8 mouse cellular contexts compared by ENCODE assay signal in the genomic region with DNA sequence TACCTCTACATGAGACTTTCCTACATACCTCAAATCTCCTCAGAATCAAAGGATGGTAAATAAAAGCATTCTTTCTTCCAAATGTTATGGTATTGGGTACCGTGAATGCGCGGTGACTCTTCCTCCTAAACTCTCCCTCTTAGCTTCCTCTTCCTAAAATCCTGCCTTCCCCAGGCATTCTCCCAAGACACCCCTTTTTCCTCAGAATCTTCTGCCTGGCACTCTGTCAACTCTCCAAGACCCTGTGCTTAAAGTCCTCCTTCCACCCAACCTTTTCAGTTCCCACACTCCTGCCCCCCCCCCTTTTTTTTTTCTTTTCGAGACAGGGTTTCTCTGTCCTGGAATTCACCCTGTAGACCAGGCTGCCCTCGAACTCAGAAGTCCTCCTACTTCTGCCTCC. TPM values are rescaled to one million over a fixed set of nuclear protein-coding genes. Genes with fewer than 3 reads are reported as not detected.
DNase-seq lines count a peak whose midpoint lies in the region; ATAC-seq and TF ChIP-seq lines count a peak whose summit lies in the region.

No protein-coding gene starts in this region.

- intact Hi-C loops in gastrocnemius, adult 2 months (cut with DNase I), result no loop called here
- intact Hi-C loops in gastrocnemius, postnatal 14 days (cut with DNase I; ENCODE audit: low total_unique reads), result no loop called here

- H3K4me3 ChIP-seq in gastrocnemius, adult 2 months, result peak overlapping the region; percentile 50
- H3K4me3 ChIP-seq in neural tube, embryonic 11.5 days (ENCODE audit: low read depth, low read length), result no peak overlapping the region; the same call in 1 of the 2 replicates
- H3K4me3 ChIP-seq in liver, embryonic 12.5 days, result peak overlapping the region; percentile 93

- H3K36me3 ChIP-seq in neural tube, embryonic 11.5 days (ENCODE audit: control insufficient read depth, insufficient read depth, low read length), result peaks cover 21% of the 10 kb centered on the region
- peaks cover 32% of the 10 kb centered on the region for H3K36me3 ChIP-seq in liver, embryonic 12.5 days

- TF ChIP-seq CTCF in gastrocnemius, adult 2 months (IDR thresholded peaks at IDR 0.05), result no peak

- DNase-seq in gastrocnemius, adult 2 months, result no peak
- no peak for DNase-seq in gastrocnemius, postnatal 14 days
- DNase-seq in neural tube, embryonic 11.5 days (ENCODE audit: low spot score), result no peak
- no peak for DNase-seq in neural tube, embryonic 10.5 days (ENCODE audit: extremely low spot score, low spot score)
- DNase-seq in urinary bladder, postnatal 10 days (ENCODE audit: low spot score), result no peak
- no peak for DNase-seq in MN1 (ENCODE audit: low spot score)
- DNase-seq in yolk sac, embryonic 10.5 days (ENCODE audit: low spot score), result no peak

- H3K9ac ChIP-seq in neural tube, embryonic 11.5 days (ENCODE audit: low read length), result no peak overlapping the region
- no peak overlapping the region for H3K9ac ChIP-seq in liver, embryonic 12.5 days

- H3K27ac ChIP-seq in gastrocnemius, adult 2 months, result 0 out of 2 replicates have a peak overlapping the region, but pooled peaks have one; percentile 9
- H3K27ac ChIP-seq in neural tube, embryonic 11.5 days (ENCODE audit: low read depth, low read length), result no peak overlapping the region
- H3K27ac ChIP-seq in liver, embryonic 12.5 days, result no peak overlapping the region

- ATAC-seq in neural tube, embryonic 11.5 days (ENCODE audit: insufficient read depth, low FRiP score, low TSS enrichment), result no peak
- ATAC-seq in liver, embryonic 12.5 days, result no peak

- H3K4me2 ChIP-seq in neural tube, embryonic 11.5 days (ENCODE audit: low read depth), result peak overlapping the region; percentile 39
- H3K4me2 ChIP-seq in liver, embryonic 12.5 days, result peak overlapping the region; percentile 65

- peaks cover 10% of the 10 kb centered on the region for H3K4me1 ChIP-seq in neural tube, embryonic 11.5 days (ENCODE audit: control insufficient read depth, insufficient read depth, low read length)
- H3K4me1 ChIP-seq in liver, embryonic 12.5 days, result peaks cover 34% of the 10 kb centered on the region

- WGBS in neural tube, embryonic 11.5 days, result 7% methylated on average over 5 of the region's 5 CpGs
- WGBS in liver, embryonic 12.5 days (ENCODE audit: insufficient replicate concordance), result 7% methylated on average over 5 of the region's 5 CpGs

- no peaks in the 10 kb centered on the region for H3K27me3 ChIP-seq in neural tube, embryonic 11.5 days (ENCODE audit: control insufficient read depth, insufficient read depth, low read length)
- H3K27me3 ChIP-seq in liver, embryonic 12.5 days (replicated peaks), result peaks cover 16% of the 10 kb centered on the region

- no peaks in the 10 kb centered on the region for H3K9me3 ChIP-seq in neural tube, embryonic 11.5 days (ENCODE audit: control insufficient read depth, low read length)
- no peaks in the 10 kb centered on the region for H3K9me3 ChIP-seq in liver, embryonic 12.5 days (replicated peaks)

RNA-seq across cellular contexts. Expression of gene Cyth2, which starts 0.5 kb away (rescaled TPM):
- total RNA-seq in gastrocnemius, adult 2 months (2021), result 10 to 100 TPM; 29.6 to 33.2 TPM
- total RNA-seq in gastrocnemius, postnatal 14 days (2021), result 10 to 100 TPM; 34.6 to 35.8 TPM
- 223 and 239 TPM in 2 replicates for polyA plus RNA-seq in neural tube, embryonic 11.5 days (2014; fragmentation: Nextera tagmentation; extraction: Ambion mirVana)
- polyA plus RNA-seq in liver, embryonic 12.5 days (2016; fragmentation: Nextera tagmentation; extraction: Ambion mirVana), result 47.1 and 54.2 TPM in 2 replicates

RNA-seq across cellular contexts. Expression of gene Kcnj14, which starts 9.7 kb away (rescaled TPM):
- under 1 TPM in 1 of 2 experiments, not detected in 1; 0.20 TPM for total RNA-seq in gastrocnemius, adult 2 months (2021)
- total RNA-seq in gastrocnemius, postnatal 14 days (2021), result under 1 TPM; 0.16 to 0.18 TPM
- 0.88 and 1.4 TPM in 2 replicates for polyA plus RNA-seq in neural tube, embryonic 11.5 days (2014; fragmentation: Nextera tagmentation; extraction: Ambion mirVana)
- polyA plus RNA-seq in liver, embryonic 12.5 days (2016; fragmentation: Nextera tagmentation; extraction: Ambion mirVana), result 0.27 and 0.50 TPM in 2 replicates

RNA-seq across cellular contexts. Expression of gene Grwd1, which starts 15.9 kb away (rescaled TPM):
- 10 to 100 TPM; 14.6 to 16.0 TPM for total RNA-seq in gastrocnemius, adult 2 months (2021)
- total RNA-seq in gastrocnemius, postnatal 14 days (2021), result 10 to 100 TPM; 10.5 to 16.5 TPM
- polyA plus RNA-seq in neural tube, embryonic 11.5 days (2014; fragmentation: Nextera tagmentation; extraction: Ambion mirVana), result 69.8 and 76.5 TPM in 2 replicates
- 61.4 and 67.0 TPM in 2 replicates for polyA plus RNA-seq in liver, embryonic 12.5 days (2016; fragmentation: Nextera tagmentation; extraction: Ambion mirVana)

RNA-seq across cellular contexts. Expression of gene Sult2b1, which starts 30.4 kb away (rescaled TPM):
- not detected for total RNA-seq in gastrocnemius, adult 2 months (2021)
- total RNA-seq in gastrocnemius, postnatal 14 days (2021), result not detected
- polyA plus RNA-seq in neural tube, embryonic 11.5 days (2014; fragmentation: Nextera tagmentation; extraction: Ambion mirVana), result 1.1 and 1.8 TPM in 2 replicates
- 0.77 and 0.81 TPM in 2 replicates for polyA plus RNA-seq in liver, embryonic 12.5 days (2016; fragmentation: Nextera tagmentation; extraction: Ambion mirVana)

RNA-seq across cellular contexts. Expression of gene Lmtk3, which starts 31.3 kb away (rescaled TPM):
- total RNA-seq in gastrocnemius, adult 2 months (2021), result under 1 TPM in 1 of 2 experiments, not detected in 1; 0.06 TPM
- under 1 TPM; 0.11 to 0.39 TPM for total RNA-seq in gastrocnemius, postnatal 14 days (2021)
- polyA plus RNA-seq in neural tube, embryonic 11.5 days (2014; fragmentation: Nextera tagmentation; extraction: Ambion mirVana), result 3.8 and 4.3 TPM in 2 replicates
- polyA plus RNA-seq in liver, embryonic 12.5 days (2016; fragmentation: Nextera tagmentation; extraction: Ambion mirVana), result 0.10 and 0.32 TPM in 2 replicates
